Mouse (Mus musculus): ENCODE measurements around the gene Clasp1. TPM values are rescaled to one million over a fixed set of nuclear protein-coding genes. Genes with fewer than 3 reads are reported as not detected.
A peak's percentile ranks its signal among the peaks of the same experiment; 100 is the strongest.

The Clasp1 gene
- polyA plus RNA-seq, 1 experiment from 2014 or later: 109 TPM

DNA sequence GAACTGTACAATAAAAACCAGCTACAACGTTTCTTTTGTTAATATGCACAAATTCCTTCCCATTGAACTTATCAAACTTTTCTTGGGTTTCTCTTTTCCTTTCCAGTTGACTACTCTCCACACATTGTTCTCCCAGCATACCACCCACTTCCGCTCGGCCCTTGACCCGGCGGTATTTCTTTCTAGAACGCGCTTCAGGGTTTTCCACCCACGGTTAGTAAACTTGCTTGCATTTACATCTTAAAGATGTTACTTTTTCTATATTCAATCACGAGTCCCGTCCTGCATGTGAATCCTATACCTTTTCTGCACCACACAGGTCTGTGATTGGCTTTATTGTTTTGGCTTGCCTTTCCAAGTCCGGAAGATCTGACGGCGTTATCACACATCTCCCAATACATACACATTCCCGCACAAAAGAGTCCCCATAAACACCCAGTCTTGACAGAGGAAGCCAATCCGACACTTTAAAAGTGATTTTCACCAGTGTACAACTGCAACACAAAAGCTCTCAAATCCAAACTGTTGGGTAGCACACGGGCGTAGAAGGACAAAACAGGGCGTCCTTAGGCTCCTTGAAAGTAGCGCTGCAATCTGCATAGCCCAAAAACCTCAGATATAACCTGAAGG is 616 bp upstream of the Clasp1 start:
- peak; percentile 43 for ATAC-seq
- WGBS: under 1% methylated on average over 19 of the region's 19 CpGs
- Histone ChIP-seq H3K9ac (ENCODE audit: low read depth, low read length) (peak overlapping the region; percentile 60), H3K4me2 (ENCODE audit: low read length) (peak overlapping the region; percentile 73), H3K4me1 (ENCODE audit: control insufficient read depth, insufficient read depth, low read length) (peaks cover 26% of the 10 kb centered on the region), H3K9me3 (replicated peaks; ENCODE audit: control insufficient read depth, low read length, poor library complexity, severe bottlenecking) (no peaks in the 10 kb centered on the region), H3K36me3 (ENCODE audit: control insufficient read depth, insufficient read depth, low read length) (no peaks in the 10 kb centered on the region), H3K4me3 (ENCODE audit: low read depth, low read length) (peak overlapping the region; percentile 86), H3K27me3 (ENCODE audit: control insufficient read depth, insufficient read depth, low read depth, low read length) (no peaks in the 10 kb centered on the region), H3K27ac (ENCODE audit: low read length) (peak overlapping the region; percentile 92)

DNA sequence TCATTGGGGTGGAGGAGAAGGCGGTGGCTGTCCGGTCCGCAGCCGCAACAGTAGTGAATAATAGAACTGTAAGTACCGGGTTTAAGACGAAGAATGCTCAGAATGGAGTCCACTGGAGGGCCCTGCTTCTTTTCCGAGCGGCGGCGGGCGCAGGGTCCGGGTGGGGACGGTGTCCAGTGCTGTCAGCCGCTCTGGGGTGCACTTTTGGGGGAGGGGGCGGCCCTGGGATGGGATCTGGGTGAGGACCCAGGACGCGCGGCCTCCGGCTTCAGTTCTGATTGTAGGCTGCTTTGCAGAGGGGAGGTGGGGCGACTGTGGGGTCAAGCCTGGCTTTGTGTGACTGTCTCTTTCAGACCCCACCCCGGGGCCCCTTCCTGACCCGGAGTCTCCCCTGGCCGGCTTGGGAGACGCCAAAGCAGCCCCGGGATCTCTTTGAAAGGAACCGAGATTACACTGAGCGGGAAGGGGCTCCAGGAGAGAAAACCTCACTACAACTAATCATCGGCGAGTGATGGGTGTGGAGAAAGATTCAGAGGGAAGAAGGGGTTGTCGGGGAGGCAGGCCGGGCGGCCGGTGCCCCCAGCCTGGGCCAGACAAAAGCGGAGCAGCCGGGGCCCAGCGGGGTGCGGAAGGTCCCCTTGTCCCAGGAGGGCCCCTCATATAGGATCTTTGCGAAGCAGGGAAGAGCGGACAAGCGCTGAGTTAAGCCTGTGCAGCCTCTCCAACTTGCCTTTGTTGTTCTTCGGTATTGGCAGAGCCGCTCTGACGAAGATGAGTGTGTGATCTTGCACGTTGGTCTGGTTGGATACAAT is 802 bp downstream of the Clasp1 start:
- no peaks in the 10 kb centered on the region for H3K27me3 ChIP-seq (ENCODE audit: control insufficient read depth, insufficient read depth, low read depth, low read length)
- H3K9me3 ChIP-seq (replicated peaks; ENCODE audit: control insufficient read depth, low read length, poor library complexity, severe bottlenecking): no peaks in the 10 kb centered on the region
- peak overlapping the region; percentile 92 for H3K27ac ChIP-seq (ENCODE audit: low read length)
- H3K4me2 ChIP-seq (ENCODE audit: low read length): peak overlapping the region; percentile 92
- peak overlapping the region; percentile 91 for H3K9ac ChIP-seq (ENCODE audit: low read depth, low read length)
- no peaks in the 10 kb centered on the region for H3K36me3 ChIP-seq (ENCODE audit: control insufficient read depth, insufficient read depth, low read length)
- peak; percentile 61 for ATAC-seq
- under 1% methylated on average over 44 of the region's 44 CpGs for WGBS
- peaks cover 26% of the 10 kb centered on the region for H3K4me1 ChIP-seq (ENCODE audit: control insufficient read depth, insufficient read depth, low read length)
- H3K4me3 ChIP-seq (ENCODE audit: low read depth, low read length): peak overlapping the region; percentile 86

DNA sequence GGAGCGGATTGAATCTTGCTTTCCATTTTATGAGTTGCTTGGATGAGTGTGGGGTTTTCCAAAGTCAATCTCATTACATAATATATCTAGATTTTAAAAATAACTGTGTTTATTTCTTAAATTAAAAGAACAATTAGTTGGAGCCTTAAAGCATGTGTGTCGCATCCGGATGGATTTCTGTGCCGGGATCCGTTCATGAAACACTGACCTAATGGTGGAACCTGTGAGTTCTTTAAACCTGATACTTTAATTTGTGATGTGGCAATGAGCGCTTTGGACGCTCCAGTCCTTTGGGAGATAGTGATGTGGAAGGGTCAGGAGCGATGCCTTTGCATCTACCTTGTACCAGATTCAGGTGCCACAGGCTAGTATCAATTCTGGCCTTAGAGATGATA is 1.4 kb downstream of the Clasp1 start:
- Histone ChIP-seq H3K27me3 (ENCODE audit: control insufficient read depth, insufficient read depth, low read depth, low read length) (no peaks in the 10 kb centered on the region), H3K4me1 (ENCODE audit: control insufficient read depth, insufficient read depth, low read length) (peaks cover 26% of the 10 kb centered on the region), H3K4me3 (ENCODE audit: low read depth, low read length) (peak overlapping the region; percentile 86), H3K9me3 (replicated peaks; ENCODE audit: control insufficient read depth, low read length, poor library complexity, severe bottlenecking) (no peaks in the 10 kb centered on the region), H3K27ac (ENCODE audit: low read length) (peak overlapping the region; percentile 92), H3K4me2 (ENCODE audit: low read length) (peak overlapping the region; percentile 92), H3K36me3 (ENCODE audit: control insufficient read depth, insufficient read depth, low read length) (no peaks in the 10 kb centered on the region), H3K9ac (ENCODE audit: low read depth, low read length) (peak overlapping the region; percentile 91)
- WGBS: 10% methylated on average over 8 of the region's 8 CpGs
- no peak for ATAC-seq

DNA sequence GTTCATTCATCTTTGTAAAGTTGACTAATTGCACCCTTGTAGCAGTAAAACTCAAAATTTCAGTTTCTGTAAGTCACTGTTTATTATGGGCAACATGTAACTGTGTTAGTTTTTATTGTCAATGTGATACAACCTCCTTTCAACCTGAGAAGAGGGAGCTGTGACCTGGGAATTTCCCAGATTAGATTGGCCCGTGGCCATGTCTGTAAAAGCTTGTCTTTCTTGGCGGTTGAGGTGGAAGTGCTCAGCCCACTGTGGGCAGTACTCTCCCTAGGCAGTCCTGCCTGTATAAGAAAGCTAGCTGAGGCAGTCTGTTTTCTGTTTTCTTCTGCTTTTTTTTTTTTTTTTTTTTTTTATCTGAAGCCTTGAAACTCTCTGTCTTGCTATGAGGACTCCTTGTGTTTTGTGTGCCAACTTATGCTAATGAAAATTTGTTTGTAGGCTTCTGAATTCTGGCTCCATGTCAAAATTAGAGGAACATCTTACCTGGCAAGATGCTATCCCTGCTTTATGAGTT is 2.1 kb downstream of the Clasp1 start:
- Histone ChIP-seq H3K9me3 (replicated peaks; ENCODE audit: control insufficient read depth, low read length, poor library complexity, severe bottlenecking) (no peaks in the 10 kb centered on the region), H3K4me1 (ENCODE audit: control insufficient read depth, insufficient read depth, low read length) (peaks cover 26% of the 10 kb centered on the region), H3K4me3 (ENCODE audit: low read depth, low read length) (peak overlapping the region; percentile 86), H3K27me3 (ENCODE audit: control insufficient read depth, insufficient read depth, low read depth, low read length) (no peaks in the 10 kb centered on the region), H3K4me2 (ENCODE audit: low read length) (peak overlapping the region; percentile 92), H3K36me3 (ENCODE audit: control insufficient read depth, insufficient read depth, low read length) (no peaks in the 10 kb centered on the region), H3K27ac (ENCODE audit: low read length) (no peak overlapping the region), H3K9ac (ENCODE audit: low read depth, low read length) (no peak overlapping the region; the same call in 1 of the 2 replicates)
- WGBS: 78% methylated on average over 2 of the region's 2 CpGs
- no peak for ATAC-seq

DNA sequence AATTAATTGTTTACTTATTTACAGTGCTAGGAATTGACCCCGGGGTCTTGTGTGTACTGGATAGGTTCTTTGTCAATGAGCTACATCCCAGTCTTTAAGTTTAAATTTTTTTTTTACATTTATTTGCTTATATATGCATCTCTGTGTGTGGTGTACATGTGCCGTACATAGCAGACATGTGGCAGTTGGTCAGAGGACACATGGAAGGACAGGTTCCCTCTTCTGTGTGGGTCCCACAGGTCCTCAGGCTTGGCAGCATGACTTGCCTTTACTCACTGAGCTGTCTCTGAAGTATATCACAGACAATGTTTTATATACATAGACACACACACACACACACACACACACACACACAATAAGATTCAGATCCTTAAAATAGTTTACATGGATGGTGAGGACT is 3.4 kb downstream of the Clasp1 start:
- no peak overlapping the region for H3K4me2 ChIP-seq (ENCODE audit: low read length)
- H3K9me3 ChIP-seq (replicated peaks; ENCODE audit: control insufficient read depth, low read length, poor library complexity, severe bottlenecking): no peaks in the 10 kb centered on the region
- WGBS: 96% methylated on average over 2 of the region's 2 CpGs
- ATAC-seq: no peak
- H3K27me3 ChIP-seq (ENCODE audit: control insufficient read depth, insufficient read depth, low read depth, low read length): no peaks in the 10 kb centered on the region
- no peak overlapping the region for H3K4me3 ChIP-seq (ENCODE audit: low read depth, low read length)
- H3K36me3 ChIP-seq (ENCODE audit: control insufficient read depth, insufficient read depth, low read length): no peaks in the 10 kb centered on the region
- no peak overlapping the region for H3K27ac ChIP-seq (ENCODE audit: low read length)
- no peak overlapping the region for H3K9ac ChIP-seq (ENCODE audit: low read depth, low read length)
- peaks cover 26% of the 10 kb centered on the region for H3K4me1 ChIP-seq (ENCODE audit: control insufficient read depth, insufficient read depth, low read length)

DNA sequence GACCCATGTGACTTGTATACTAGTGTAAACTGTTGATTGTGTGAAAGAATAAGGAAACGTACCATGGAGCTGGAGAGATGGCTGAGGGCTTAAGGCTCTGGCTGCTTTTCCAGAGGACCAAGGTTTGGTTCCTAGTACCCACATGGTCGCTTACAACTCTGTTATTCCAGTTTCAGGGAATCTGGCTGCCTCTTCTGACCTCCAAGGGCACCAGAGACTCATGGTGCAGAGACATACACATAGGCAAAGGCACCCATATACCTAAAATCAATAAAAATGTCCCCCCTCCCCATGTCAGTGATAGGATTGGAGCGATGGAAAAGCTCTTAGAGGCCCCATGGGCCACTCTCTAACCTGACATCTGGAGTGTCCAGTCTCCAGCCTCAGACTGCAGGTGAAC is 5.1 kb downstream of the Clasp1 start:
- Histone ChIP-seq H3K27ac (ENCODE audit: low read length) (no peak overlapping the region), H3K9me3 (replicated peaks; ENCODE audit: control insufficient read depth, low read length, poor library complexity, severe bottlenecking) (no peaks in the 10 kb centered on the region), H3K36me3 (ENCODE audit: control insufficient read depth, insufficient read depth, low read length) (no peaks in the 10 kb centered on the region), H3K4me3 (ENCODE audit: low read depth, low read length) (no peak overlapping the region), H3K4me2 (ENCODE audit: low read length) (no peak overlapping the region), H3K4me1 (ENCODE audit: control insufficient read depth, insufficient read depth, low read length) (peaks cover 20% of the 10 kb centered on the region), H3K9ac (ENCODE audit: low read depth, low read length) (no peak overlapping the region), H3K27me3 (ENCODE audit: control insufficient read depth, insufficient read depth, low read depth, low read length) (no peaks in the 10 kb centered on the region)
- WGBS: 95% methylated on average over 3 of the region's 3 CpGs
- no peak for ATAC-seq

DNA sequence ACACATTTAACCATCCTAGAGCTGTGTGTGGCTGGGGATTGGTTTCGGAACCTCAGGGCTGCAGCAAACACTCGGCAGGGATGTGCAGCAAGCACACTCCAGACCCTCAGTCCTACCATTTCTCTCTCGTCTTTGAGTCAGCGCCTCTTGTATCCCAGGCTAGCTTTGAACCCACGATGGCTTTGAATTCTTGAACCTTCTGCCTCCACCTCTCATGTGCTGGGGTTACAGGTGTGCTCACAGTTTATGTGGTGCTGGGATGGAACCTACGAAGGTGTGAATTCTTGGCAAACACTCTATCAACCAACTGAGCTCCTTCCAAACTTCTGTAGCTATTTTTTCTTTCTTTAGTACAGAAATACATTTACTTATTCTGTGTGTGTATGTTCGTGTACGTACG is 9.0 kb downstream of the Clasp1 start:
- H3K27ac ChIP-seq (ENCODE audit: low read length): no peak overlapping the region
- no peaks in the 10 kb centered on the region for H3K27me3 ChIP-seq (ENCODE audit: control insufficient read depth, insufficient read depth, low read depth, low read length)
- H3K9ac ChIP-seq (ENCODE audit: low read depth, low read length): no peak overlapping the region
- no peaks in the 10 kb centered on the region for H3K36me3 ChIP-seq (ENCODE audit: control insufficient read depth, insufficient read depth, low read length)
- H3K4me1 ChIP-seq (ENCODE audit: control insufficient read depth, insufficient read depth, low read length): no peaks in the 10 kb centered on the region; the same call in 1 of the 2 replicates
- no peak for ATAC-seq
- H3K4me2 ChIP-seq (ENCODE audit: low read length): no peak overlapping the region
- no peak overlapping the region for H3K4me3 ChIP-seq (ENCODE audit: low read depth, low read length)
- WGBS: 97% methylated on average over 9 of the region's 9 CpGs
- no peaks in the 10 kb centered on the region for H3K9me3 ChIP-seq (replicated peaks; ENCODE audit: control insufficient read depth, low read length, poor library complexity, severe bottlenecking)

DNA sequence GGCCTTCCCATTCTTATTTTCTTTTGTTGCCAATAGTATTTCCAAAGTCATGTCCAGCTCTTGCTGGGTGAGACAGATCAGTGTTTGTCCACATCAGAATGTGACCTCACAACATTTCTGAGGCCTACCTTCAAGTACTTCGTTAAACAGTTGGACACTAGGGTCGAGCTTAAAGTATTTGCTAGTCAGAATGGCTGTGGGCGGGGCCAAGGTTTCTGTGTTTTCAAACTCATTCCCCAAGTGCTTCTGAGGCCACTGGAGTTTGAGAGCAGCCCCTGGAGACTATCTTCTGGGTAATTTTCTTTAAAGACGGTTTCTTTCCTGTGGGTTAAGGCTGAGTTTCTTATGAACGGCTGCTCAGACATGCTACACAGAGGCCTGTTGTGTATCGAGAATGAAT is 9.7 kb downstream of the Clasp1 start:
- H3K4me1 ChIP-seq (ENCODE audit: control insufficient read depth, insufficient read depth, low read length): no peaks in the 10 kb centered on the region
- no peak overlapping the region for H3K27ac ChIP-seq (ENCODE audit: low read length)
- no peaks in the 10 kb centered on the region for H3K9me3 ChIP-seq (replicated peaks; ENCODE audit: control insufficient read depth, low read length, poor library complexity, severe bottlenecking)
- no peak overlapping the region for H3K4me2 ChIP-seq (ENCODE audit: low read length)
- no peak overlapping the region for H3K4me3 ChIP-seq (ENCODE audit: low read depth, low read length)
- H3K27me3 ChIP-seq (ENCODE audit: control insufficient read depth, insufficient read depth, low read depth, low read length): no peaks in the 10 kb centered on the region
- 70% methylated on average over 6 of the region's 6 CpGs for WGBS
- ATAC-seq: no peak
- no peaks in the 10 kb centered on the region for H3K36me3 ChIP-seq (ENCODE audit: control insufficient read depth, insufficient read depth, low read length)
- H3K9ac ChIP-seq (ENCODE audit: low read depth, low read length): no peak overlapping the region

All from midbrain, embryonic 16.5 days (tissue).